Mouse (Mus musculus): Measurements from ENCODE around the gene Limch1.

Gene Limch1

DNA sequence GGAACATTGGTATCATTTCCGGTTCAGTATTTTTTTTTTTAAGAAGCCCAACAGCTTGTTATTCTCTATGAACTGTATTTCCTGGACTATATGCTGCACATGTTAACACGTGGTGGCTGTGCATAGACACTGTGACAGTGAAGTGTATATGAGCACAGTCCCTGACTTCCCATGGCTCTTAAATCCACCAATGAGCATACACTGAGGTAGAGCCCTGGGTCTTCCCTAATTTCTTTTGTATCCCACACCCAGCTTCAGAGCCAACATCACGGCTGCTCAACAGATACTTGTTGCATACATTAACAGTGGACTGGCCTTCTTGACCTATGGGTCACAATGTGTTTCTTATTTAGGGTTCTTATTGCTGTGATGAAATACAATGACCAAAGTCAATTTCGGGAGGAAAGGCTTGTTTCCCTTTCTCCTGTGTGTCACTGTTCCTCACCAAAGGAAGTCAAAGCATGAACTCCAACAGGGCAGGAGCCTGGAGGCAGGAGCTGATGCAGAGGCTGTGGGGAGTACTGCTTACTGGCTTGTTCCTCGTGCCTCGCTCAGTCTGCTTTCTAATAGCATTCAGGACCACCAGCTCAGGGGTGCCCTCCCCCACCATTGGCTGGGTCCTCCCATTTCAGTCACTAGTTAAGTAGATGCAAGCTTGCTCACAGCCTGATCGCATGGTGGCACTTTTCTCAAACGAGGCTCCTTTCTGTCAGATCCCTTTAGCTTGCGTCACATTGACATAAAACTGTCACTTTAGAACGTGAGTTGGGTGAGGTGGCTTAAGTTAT, 130.6 kb downstream of the Limch1 start:
- no peak for DNase-seq (ENCODE audit: low read depth, low spot score)

DNA sequence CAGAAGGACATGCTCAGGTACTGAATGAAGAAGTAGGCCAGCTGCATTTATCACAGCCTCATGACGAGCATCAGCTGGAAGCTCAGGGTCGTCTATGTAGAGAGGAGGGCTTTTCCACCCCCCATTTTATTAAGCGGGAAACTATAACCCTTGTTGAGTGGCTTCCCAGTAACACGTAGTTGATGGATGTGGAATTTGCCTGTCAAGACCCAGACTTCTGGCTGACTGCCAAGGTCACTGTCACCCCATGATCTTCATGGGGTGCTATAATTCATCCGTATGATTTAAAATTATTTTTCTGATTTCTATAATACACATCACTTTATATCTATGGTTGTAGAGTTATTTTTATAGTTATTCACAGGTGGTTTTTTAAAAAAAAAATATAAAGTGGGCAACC, 131.4 kb downstream of the Limch1 start:
- DNase-seq (ENCODE audit: low read depth, low spot score): no peak

DNA sequence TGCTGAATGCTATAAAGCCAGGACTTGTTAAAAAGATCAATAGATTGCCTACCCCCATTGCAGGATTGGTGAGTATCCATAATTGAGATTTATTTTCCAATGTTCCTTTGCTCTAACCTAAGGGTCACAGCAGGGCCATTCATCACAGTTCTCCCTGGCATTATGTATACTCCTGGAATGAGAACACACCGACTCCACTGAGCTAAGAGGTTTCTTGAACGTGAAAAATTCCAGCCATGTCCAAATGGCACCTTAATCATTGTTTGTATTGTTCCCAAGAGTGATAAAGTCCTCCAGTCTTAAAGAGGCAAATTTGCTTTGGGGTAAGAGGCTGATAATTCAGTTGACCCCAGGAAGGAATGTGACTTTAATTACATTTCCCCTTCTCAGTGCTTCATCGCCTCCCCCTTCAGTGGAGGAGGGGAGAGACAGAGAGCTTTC, 136.3 kb downstream of the Limch1 start:
- no peak for DNase-seq (ENCODE audit: low read depth, low spot score)

DNA sequence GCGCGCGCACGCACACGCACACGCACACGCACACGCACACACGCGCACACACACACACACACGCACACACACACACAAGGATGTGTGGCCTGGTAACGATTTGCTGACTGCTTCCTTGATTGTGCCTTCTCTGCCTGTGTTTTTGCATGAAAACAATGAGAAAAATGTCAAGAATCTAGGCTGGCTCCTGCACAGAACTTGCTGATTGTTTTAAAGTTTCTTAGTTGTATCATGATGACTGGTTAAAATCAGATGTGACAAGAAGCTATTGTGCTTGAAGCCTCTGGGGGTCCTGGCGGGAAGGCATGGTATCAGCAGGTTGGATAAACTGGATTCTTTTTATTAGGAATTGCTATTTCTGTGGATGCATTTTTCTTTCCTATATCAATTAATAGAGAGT, 137.1 kb downstream of the Limch1 start:
- DNase-seq (ENCODE audit: low read depth, low spot score): peak; percentile 23

DNA sequence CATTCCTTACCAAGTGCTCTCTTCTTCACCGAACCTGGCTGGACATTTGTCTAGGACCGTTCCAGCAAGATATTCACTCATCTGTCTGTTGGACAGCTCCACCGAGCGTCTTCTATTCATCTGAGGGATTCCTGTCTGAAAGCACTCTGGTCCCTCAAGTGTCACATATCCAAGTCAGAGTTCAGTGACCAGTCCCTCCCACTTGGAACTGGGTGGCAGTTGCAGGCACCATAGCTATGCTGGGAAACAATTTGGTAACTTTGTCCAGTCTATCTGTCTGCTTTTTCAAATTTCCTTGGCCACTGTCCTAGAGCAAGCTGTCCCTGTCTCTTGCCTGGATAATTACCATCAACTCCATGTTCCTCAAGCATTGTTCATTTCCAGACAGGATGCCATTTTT, 138.9 kb downstream of the Limch1 start:
- no peak for DNase-seq (ENCODE audit: low read depth, low spot score)

DNA sequence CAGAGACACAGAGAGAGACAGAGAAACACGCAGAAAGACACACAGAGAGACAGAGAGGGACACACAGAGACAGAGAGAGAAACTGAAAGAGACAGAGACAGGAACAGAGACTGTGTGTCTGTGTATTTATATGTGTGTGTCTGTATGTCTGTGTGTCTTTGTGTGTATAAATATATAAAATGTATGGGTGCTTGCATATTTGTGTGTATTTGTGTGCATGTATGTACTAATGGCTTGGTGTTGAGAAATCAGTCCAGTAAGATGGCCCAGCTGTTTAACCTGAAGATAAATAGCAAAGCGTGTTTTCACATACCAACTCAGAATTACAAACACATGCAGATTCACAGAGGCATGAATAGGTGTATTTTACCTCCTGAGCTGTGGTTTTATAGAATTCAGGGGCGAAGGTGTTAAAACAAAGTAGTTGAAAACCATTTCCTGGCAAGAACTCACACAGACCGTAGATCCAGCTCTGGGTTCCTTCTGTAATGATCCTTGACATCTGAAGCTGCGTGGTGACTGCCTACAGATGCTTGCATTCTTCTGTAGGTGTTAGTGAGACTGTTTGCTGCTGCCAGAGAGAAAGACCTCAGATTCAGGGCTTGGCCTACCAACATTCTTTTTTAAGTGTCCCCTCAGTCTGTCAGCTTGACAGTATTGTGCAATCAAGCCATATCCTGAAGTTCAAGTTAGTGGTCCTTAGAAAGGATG, 140.9 kb downstream of the Limch1 start:
- no peak for DNase-seq (ENCODE audit: low read depth, low spot score)

DNA sequence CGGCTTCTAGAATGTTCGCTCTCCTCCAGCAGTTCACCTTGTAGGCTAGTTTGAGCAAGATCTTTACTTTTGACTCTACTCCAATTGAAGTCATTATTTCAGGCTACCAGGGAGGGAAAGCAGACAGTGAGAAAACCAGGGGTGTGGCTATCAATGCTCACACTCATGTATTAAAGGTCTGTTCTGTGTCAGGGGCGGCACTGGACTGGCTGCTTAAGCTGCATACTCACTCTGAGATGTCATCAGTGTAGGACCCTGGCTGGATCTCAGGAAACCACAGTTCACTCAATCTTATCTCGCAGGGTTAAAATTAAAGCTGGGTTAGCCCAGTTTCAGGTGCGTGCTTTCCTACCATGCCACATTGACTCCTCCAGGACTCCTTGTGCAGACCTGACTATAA, 142.4 kb downstream of the Limch1 start:
- no peak for DNase-seq (ENCODE audit: low read depth, low spot score)

DNA sequence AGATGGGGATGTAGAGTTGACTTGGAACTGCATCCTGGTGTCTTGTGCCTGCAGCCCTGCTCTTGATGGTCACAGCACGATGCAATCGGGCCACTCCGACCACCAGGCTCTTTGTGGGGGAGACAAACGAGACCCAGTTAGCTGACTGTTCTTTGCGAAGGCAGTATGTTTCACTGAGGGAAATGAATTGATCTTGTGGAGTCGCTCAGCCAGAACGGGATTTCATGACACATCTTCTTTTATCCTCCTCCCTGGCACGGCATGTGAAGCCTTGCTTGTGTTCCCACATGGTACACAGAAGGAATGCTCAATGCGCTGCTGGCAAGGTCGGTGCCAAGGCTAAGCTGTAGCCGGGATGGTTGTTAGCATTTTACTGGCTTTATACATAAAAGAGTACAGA, 143.7 kb downstream of the Limch1 start:
- no peak for DNase-seq (ENCODE audit: low read depth, low spot score)

DNA sequence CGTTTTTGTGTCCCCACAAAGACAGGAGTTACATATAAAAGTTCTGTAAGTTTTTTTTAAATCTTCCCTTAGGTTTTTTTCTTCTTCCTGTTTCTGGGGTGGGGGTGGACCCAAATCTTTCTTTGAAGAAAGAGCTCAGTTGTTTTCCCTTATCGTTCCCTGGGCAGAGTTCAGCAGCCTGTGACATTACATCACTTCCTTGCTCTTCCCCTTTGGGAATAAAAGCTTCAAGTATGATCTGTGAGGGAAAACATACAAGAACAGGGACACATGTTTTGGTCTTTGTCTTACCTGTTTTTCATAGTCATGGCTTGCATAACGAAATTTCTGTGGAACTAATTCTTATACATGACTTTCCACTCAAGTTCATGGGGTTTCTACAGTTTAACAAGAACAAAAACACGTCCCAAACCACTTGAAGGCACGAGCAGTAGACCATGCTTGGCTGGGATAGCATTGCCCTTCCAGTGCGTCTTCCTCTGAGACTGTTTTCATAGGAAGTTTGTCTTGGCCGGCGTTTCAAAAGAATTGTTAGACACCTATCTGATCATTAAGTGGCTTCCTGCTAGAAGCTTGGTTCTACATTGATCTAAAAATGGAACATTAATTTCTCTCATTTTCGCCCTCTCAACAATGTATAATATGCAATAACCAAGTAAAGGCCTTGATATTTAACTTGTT, 150.0 kb downstream of the Limch1 start:
- no peak for DNase-seq (ENCODE audit: low read depth, low spot score)

DNA sequence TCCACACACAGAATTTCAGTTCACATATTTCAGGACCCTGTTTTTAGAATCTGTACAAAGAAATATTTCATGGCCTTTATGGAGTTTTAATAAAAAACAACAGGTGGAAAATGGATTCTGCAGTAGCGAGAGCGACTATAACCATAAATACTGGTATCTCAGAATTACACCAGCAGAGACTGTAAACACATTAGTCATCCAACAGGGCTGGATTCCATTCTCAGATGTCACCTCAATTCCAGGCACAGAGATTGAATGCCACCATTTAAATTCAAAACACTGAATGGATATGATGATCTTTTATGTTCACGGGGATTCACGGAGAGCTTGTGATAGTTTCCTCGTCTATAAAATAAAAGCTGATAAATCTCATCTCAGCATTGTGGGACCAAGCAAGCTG, 152.0 kb downstream of the Limch1 start:
- no peak for DNase-seq (ENCODE audit: low read depth, low spot score)

DNA sequence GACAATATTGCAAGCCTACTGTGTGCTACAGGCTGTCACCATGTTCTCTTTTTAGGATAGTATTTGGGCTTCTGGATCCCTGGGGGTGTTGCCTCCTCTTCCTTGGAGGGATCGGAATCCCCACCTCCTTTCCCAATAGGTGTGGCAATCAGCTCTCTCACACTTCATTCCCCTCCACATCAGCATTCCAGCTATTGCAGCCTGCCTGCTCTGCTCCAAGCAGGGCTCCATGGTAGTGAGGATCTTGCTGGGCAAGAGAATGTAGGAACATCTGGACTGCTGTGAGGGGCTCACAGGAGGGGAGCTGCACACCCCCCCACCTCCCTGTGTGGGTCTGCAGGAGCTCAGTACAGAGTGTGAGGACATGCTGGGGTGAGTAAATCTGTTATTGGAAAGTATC, 152.6 kb downstream of the Limch1 start:
- no peak for DNase-seq (ENCODE audit: low read depth, low spot score)

DNA sequence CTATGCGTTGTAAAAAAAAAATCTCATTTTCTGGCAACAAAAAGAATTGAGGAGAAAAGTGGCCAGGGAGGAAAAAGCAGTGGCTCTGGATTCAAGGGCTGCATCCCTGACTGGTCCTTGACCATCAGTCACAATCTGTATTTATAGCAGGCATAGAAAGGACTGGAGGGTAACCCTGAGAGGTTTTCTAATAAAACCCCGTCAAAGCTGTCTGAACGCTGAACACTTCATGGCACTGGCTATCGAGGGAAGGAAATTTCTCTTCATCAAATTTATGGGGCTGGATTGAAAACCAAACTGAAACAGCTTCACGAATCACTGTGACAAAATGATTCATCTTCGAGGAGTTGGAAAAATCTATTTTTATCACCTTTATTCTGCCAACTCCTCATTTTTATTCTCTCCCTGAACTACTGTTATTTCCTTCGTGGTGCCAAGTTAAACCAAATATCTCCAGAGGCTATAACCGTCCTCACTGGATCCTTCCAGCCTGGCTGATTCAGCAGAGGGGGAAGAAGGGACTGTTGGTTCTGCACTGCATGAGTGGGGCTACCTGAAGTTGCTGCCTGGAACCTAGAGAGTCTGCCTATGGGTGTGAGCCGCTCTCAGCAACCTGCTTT, 153.3 kb downstream of the Limch1 start:
- DNase-seq (ENCODE audit: low read depth, low spot score): no peak

DNA sequence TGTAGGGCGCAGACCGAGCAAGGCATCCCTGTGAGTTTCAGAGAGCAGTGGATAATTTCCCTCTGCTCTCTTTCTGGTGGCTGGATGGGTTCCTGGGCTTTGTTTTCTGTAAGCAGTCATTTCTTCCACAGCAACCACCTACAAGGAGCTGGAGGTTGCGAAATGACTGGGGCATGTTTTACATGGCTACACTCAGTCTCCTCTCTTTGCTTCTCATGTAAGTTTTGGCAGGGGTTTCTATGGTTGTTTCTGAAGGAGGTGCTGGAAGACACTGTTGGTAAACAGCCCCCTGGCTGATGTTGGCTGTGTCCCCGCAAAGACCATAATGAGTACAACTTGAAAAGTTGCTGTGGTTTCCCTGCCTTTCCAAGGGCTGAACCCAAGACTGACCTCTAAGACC, 155.5 kb downstream of the Limch1 start:
- no peak for DNase-seq (ENCODE audit: low read depth, low spot score)

DNA sequence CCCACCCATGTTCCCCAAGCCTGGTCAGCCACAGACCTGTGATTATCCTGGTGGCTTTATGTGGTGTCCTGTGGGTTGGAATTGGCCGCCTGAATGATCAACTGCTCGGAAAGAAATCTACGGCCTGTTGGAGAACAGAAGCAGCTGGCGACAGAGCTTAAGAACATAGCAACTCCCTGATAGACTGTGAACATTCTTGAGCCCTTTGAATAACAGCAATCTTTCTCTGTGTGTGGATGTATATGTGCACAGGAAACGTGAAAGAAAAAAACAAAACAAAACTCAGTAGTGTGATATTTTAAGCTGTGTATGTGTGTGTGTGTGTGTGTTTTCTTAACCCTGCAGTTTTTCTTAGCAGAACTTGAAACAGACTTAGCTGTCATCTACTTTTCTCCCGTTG, 159.2 kb downstream of the Limch1 start:
- no peak for DNase-seq (ENCODE audit: low read depth, low spot score)

DNA sequence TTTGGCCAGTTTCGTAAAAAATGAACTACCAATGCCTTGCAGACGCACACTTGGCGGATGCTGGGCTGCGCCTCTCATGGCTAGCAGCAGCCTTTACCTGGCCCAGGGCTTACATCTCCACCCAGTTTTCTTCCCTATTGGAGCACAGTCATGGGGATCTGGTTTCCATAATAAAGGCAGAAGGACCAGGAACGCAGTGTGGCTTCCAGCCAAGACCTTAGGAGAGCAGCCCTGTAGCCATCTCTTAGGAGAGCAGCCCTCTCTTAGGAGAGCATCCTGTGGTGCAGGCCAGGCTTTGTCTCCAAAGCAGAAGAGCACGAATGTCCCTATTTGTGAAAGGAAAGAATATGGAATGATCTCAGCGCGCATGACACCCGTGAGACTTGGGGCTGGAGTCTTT, 163.3 kb downstream of the Limch1 start:
- DNase-seq (ENCODE audit: low read depth, low spot score): peak; percentile 5

DNA sequence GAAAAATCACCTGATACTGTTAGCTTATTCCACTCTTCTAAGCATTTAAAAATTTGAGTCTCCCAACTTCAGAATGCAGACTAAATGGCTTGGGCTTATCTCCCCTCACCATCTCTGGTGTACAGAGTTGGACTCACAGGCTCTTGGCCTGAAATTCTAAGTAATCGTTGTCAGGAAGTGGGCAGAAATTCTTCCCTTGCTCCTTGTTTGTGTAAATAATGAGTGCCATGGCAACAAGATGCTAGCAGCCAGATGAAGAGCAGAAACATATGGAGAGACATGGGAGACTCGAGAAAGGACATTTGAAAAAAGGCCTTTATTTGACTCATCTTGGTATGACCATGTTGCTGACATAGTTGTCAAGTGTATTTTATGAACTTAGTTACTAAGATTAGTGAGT, 164.3 kb downstream of the Limch1 start:
- no peak for DNase-seq (ENCODE audit: low read depth, low spot score)

DNA sequence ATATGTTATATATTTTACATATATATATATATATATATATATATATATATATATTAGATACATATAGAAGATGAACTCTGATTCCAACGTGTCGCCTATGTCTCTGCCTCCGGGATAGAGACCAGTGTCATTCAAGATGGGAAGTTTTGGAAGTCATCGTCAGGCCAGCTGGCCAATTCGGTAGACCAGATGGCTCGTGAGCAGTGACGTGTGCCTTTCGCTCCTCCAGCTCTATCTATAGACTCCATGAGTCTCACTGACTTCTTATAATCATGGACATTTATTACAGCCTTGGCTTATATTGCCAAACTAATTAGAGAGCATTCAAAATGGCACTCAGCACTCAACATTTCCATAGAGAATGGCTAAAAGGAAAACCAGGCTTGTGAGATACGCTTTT, 165.0 kb downstream of the Limch1 start:
- no peak for DNase-seq (ENCODE audit: low read depth, low spot score)

DNA sequence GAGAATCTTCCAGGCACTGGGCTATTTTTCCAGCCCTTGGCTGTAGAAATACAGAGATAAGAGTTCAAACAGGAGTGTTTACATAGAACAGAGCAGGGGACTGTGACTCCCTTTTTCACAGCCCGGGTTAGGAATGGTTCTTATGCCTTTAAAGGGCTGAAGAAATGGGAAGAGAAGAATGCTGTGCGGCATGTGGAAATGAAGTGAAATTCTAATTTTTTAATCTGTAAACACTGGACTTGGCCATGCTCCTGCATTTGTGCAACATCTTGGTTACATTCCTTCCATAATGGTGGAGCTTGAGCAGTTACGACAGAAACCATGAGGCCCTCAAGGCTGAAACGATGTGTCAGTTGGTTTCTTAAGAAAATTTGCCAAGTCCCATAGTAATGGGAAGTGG, 165.4 kb downstream of the Limch1 start:
- DNase-seq (ENCODE audit: low read depth, low spot score): no peak

DNA sequence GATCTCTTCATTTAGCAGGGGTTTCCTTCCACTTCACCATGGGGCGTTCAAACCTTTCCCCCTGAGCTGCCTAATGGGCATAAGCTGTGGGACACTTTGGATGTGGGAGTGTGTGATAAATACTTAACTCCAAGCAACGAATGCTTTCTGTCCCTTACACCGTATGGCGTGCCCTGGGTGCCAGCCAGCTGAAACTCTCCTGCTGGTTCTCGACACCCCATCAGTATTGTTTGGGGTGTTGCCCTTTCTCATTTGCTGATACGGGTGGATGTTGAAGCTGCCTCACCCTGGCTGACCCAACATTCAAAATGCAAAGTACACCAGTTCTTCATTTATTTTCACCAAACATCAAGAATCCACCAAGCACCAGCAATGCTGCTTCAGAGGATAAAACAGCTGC, 168.2 kb downstream of the Limch1 start:
- no peak for DNase-seq (ENCODE audit: low read depth, low spot score)

DNA sequence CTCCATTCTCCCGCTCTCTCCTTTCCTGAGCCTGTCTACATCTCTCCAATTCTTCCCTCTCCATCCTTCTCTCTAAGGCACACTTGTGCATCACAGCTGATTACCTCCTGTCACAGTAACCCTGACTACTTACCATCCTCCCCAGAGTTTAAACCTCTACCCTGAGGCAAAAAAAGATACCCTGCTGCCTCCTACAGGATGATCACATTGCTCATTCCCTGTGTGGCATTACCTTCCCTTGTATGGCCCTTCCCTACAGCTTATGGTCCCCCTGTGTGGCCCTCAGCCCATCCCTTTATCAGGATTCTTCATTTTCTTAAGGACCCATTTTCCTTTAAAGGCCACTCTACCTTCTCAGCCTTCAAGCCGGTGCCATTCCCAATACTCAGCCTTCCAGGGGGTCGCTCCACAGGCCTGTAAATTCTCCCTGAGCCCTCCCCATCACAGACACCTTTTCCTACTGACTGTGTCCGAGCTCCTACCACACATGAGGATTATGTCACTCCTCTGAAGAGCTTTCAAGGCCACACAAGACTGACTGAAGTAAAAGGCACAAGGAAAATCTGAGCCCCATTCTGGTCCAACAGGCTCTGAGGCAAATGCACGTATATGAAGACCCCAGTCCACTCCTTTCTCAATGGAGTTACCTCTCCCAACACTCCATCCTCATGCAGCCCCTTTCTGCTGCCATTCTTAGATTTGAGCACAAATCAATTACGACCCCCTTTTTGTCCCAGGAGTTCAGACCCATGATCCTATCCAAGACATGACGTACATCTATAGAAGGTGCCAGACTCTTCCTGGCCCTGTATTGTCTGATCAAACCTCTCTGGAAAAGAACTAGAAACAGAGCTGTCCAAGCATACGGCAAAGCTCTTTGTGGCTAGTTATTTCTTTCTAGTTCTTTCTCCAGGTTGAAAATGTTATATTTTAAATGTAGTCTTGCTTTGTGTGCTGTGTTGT, 172.0 kb downstream of the Limch1 start:
- DNase-seq (ENCODE audit: low read depth, low spot score): no peak

All from ZHBTc4 (cell line).